Mouse (Mus musculus) liver, embryonic 16.5 days (tissue): ENCODE results near the gene Dcst2. TPM values are rescaled to one million over a fixed set of nuclear protein-coding genes. Genes with fewer than 3 reads are reported as not detected.

Source experiments
- ATAC-seq: fragments of 200-750 bp; cut with Nextera tagmentation; 2 replicates; pipeline ENCODE4 v1.8.0; 2017; ENCODE audit warnings: low read depth, mild to moderate bottlenecking, moderate number of reproducible peaks, moderate library complexity
- H3K27ac ChIP-seq: fragments of 300-500 bp; sonication (generic); 2 replicates; pipeline ENCODE4 v1.5.1; 2014; ENCODE audit warnings: mild to moderate bottlenecking, low read length
- H3K27me3 ChIP-seq: fragments of 300-500 bp; sonication (generic); 2 replicates; pipeline ENCODE4 v1.6.1; 2014; ENCODE audit warnings: low read depth, low read length, mixed read lengths; ENCODE audit not compliant: control insufficient read depth, insufficient read depth
- H3K36me3 ChIP-seq: fragments of 300-500 bp; sonication (generic); 2 replicates; pipeline ENCODE4 v1.6.1; 2014; ENCODE audit warnings: mild to moderate bottlenecking; ENCODE audit not compliant: control insufficient read depth, insufficient read depth
- H3K4me1 ChIP-seq: fragments of 300-500 bp; sonication (generic); 2 replicates; pipeline ENCODE4 v1.6.1; 2014; ENCODE audit warnings: low read depth, low read length, mixed read lengths; ENCODE audit not compliant: control insufficient read depth
- H3K4me2 ChIP-seq: fragments of 300-500 bp; sonication (generic); 2 replicates; pipeline ENCODE4 v1.6.1; 2014; ENCODE audit warnings: low read depth, low read length, mixed read lengths
- H3K4me3 ChIP-seq: fragments of 300-500 bp; sonication (generic); 2 replicates; pipeline ENCODE4 v1.5.1; 2014; ENCODE audit warnings: low read depth, mild to moderate bottlenecking, low read length
- H3K9ac ChIP-seq: fragments of 300-500 bp; sonication (generic); 2 replicates; pipeline ENCODE4 v1.6.1; 2014; ENCODE audit warnings: low read depth, low read length
- H3K9me3 ChIP-seq: fragments of 300-500 bp; sonication (generic); replicated peaks from 2 replicates; pipeline ENCODE4 v1.6.1; 2016; ENCODE audit warnings: low read length; ENCODE audit not compliant: control insufficient read depth
- WGBS: fragments of 180-500 bp; shearing (Covaris S2); extraction: QIAGEN DNeasy Blood & Tissue Kit; methylation state at CpG from one replicate; pipeline ENCODE4 v1.1.7; 2014; ENCODE audit not compliant: insufficient replicate concordance; 5-methylcytosine and 5-hydroxymethylcytosine counted together
- polyA plus RNA-seq: library from polyadenylated mRNA; unstranded; fragments of >200 nt; fragmentation: Nextera tagmentation; extraction: Ambion mirVana; gene quantifications from 2 replicates; pipeline ENCODE4 v1.2.1, GENCODE M21; 2015

Dcst2 gene
- polyA plus RNA-seq, 1 experiment from 2014 or later: 0.05 TPM

DNA sequence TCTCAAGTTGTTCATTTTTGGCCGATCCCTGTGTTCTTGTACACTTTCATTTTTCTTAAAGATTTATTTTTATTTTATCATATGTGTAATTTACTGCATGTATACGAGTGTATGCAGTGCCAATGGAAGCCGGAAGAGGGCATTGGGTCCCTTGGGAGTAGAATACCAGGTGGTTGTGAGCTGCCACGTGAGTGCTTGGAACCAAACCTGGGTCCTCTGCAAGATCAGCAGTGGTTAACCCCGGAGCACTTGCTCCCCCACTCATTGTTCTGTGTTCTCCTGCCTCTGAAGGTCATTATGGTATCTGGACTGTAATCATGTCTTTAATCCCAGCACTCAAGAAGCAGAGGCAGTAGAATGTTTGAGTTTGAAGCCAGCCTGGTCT, 63.4 kb downstream of the Dcst2 start:
- 59% methylated on average over 5 of the region's 5 CpGs for WGBS
- Histone ChIP-seq H3K9me3 (no peaks in the 10 kb centered on the region), H3K36me3 (peaks cover 30% of the 10 kb centered on the region), H3K4me1 (peaks cover 64% of the 10 kb centered on the region), H3K27ac (peak overlapping the region; percentile 41), H3K4me2 (peak overlapping the region; percentile 40), H3K4me3 (peak overlapping the region; percentile 7; the same call in 1 of the 2 replicates), H3K27me3 (no peaks in the 10 kb centered on the region), H3K9ac (no peak overlapping the region)
- ATAC-seq: no peak

DNA sequence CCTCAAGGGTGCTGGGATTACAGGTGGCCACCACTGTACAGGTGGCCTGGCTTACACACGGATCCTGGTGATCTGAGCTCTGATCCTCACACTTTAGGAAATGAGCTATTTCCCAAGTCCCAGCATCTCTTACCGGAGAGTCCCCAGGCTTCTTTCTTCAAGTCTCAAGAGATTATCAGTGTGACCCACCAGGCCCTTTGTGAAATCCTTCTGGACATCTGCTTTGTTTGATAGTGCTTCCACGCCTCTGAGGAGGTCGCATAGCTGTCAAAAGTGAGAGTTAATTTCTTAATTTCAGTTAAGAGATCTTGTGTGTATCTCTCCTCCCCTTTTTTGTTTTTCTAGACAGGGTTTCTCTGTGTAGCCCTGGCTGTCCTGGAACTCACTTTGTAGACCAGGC, 64.1 kb downstream of the Dcst2 start:
- H3K9me3 ChIP-seq: no peaks in the 10 kb centered on the region
- H3K4me3 ChIP-seq: peak overlapping the region; percentile 18; the same call in 1 of the 2 replicates
- peaks cover 63% of the 10 kb centered on the region for H3K4me1 ChIP-seq
- no peak for ATAC-seq
- peak overlapping the region; percentile 40 for H3K4me2 ChIP-seq
- no peaks in the 10 kb centered on the region for H3K27me3 ChIP-seq
- H3K27ac ChIP-seq: peak overlapping the region; percentile 84
- peaks cover 30% of the 10 kb centered on the region for H3K36me3 ChIP-seq
- peak overlapping the region; percentile 2; the same call in 1 of the 2 replicates for H3K9ac ChIP-seq
- WGBS: 25% methylated on average over 4 of the region's 4 CpGs

Other genes with a start within 250 kb of the Dcst2 start
- gene Pklr, start 225.8 kb upstream of the Dcst2 start, polyA plus RNA-seq: 102 and 104 TPM in 2 replicates
- 0.29 and 0.32 TPM in 2 replicates for gene Hcn3, start 201.8 kb upstream of the Dcst2 start, polyA plus RNA-seq
- gene Clk2, start 197.2 kb upstream of the Dcst2 start, polyA plus RNA-seq: 6.4 and 8.4 TPM in 2 replicates
- 47.5 and 49.0 TPM in 2 replicates for gene Scamp3, start 184.5 kb upstream of the Dcst2 start, polyA plus RNA-seq
- 2.0 and 2.4 TPM in 2 replicates for gene Fam189b, start 178.8 kb upstream of the Dcst2 start, polyA plus RNA-seq
- gene Gba, start 159.0 kb upstream of the Dcst2 start, polyA plus RNA-seq: 27.5 and 28.0 TPM in 2 replicates
- 1.3 and 2.0 TPM in 2 replicates for gene Thbs3, start 146.8 kb upstream of the Dcst2 start, polyA plus RNA-seq
- 94.4 and 95.3 TPM in 2 replicates for gene Mtx1, start 134.9 kb upstream of the Dcst2 start, polyA plus RNA-seq
- gene Muc1, start 132.9 kb upstream of the Dcst2 start, polyA plus RNA-seq: 0.11 and 1.0 TPM in 2 replicates
- gene Krtcap2, start 116.0 kb upstream of the Dcst2 start, polyA plus RNA-seq: 129 and 131 TPM in 2 replicates
- gene Trim46, start 115.7 kb upstream of the Dcst2 start, polyA plus RNA-seq: 0.14 and 0.28 TPM in 2 replicates
- 51.9 and 59.4 TPM in 2 replicates for gene Dpm3, start 102.6 kb upstream of the Dcst2 start, polyA plus RNA-seq
- 18.9 and 22.2 TPM in 2 replicates for gene Slc50a1, start 91.4 kb upstream of the Dcst2 start, polyA plus RNA-seq
- 8.1 and 12.7 TPM in 2 replicates for gene Efna1, start 80.8 kb upstream of the Dcst2 start, polyA plus RNA-seq
- gene Efna3, start 39.0 kb upstream of the Dcst2 start, polyA plus RNA-seq: 0.63 and 0.94 TPM in 2 replicates
- 0.51 and 0.60 TPM in 2 replicates for gene Efna4, start 23.9 kb upstream of the Dcst2 start, polyA plus RNA-seq
- 9.0 and 11.2 TPM in 2 replicates for gene Adam15, start 12.0 kb upstream of the Dcst2 start, polyA plus RNA-seq
- gene Dcst1, start 3.3 kb downstream of the Dcst2 start, polyA plus RNA-seq: 0.12 TPM in 1 of 2 replicates, not detected in the other
- 2.4 and 2.7 TPM in 2 replicates for gene Zbtb7b, start 32.8 kb downstream of the Dcst2 start, polyA plus RNA-seq
- not detected in 2 replicates for gene Lenep, start 40.8 kb downstream of the Dcst2 start, polyA plus RNA-seq
- gene Flad1, start 49.9 kb downstream of the Dcst2 start, polyA plus RNA-seq: 14.9 and 15.1 TPM in 2 replicates
- 176 and 206 TPM in 2 replicates for gene Cks1b, start 56.4 kb downstream of the Dcst2 start, polyA plus RNA-seq
- 43.2 and 46.0 TPM in 2 replicates for gene Shc1, start 56.5 kb downstream of the Dcst2 start, polyA plus RNA-seq
- 6.6 and 8.7 TPM in 2 replicates for gene Pygo2, start 68.2 kb downstream of the Dcst2 start, polyA plus RNA-seq
- 7.2 and 8.6 TPM in 2 replicates for gene Pbxip1, start 74.7 kb downstream of the Dcst2 start, polyA plus RNA-seq
- gene Pmvk, start 92.6 kb downstream of the Dcst2 start, polyA plus RNA-seq: 34.8 and 36.9 TPM in 2 replicates
- 0.05 TPM in 1 of 2 replicates, not detected in the other for gene Kcnn3, start 158.2 kb downstream of the Dcst2 start, polyA plus RNA-seq